In genomic region chr14:35365177-35365944, GRCm38 (mm10) we compare ENCODE assay signal across 24 mouse cellular contexts.
DNase-seq lines count a peak whose midpoint lies in the region; ATAC-seq lines count a peak whose summit lies in the region.
"Had no signal": no experiment of that assay in that cellular context is flagged by ENCODE, and none has a peak within 500 bp of the region (broad histone marks: within the 10 kb centered on the region; RNA-seq: fewer than 3 reads in every experiment).

No protein-coding gene starts in this region.

- no peak for DNase-seq in embryonic facial prominence, embryonic 10.5 days (ENCODE audit: low spot score)
- DNase-seq in midbrain, embryonic 11.5 days (ENCODE audit: low spot score, missing footprints) = no peak
- DNase-seq in adrenal gland, adult 2 months = no peak
- DNase-seq: adrenal gland, postnatal 10 days; cerebellum, adult 8-10 months; gastrocnemius, adult 2 months; heart, postnatal 36 days; kidney, adult 2 months; kidney, postnatal 14 days; liver; lung, postnatal 36 days; right cerebral cortex, adult 18-20 months; right cerebral cortex, postnatal 4 days; thymus, postnatal 25 days had no signal

- ATAC-seq in embryonic facial prominence, embryonic 12.5 days (ENCODE audit: insufficient number of reproducible peaks, insufficient read depth, low FRiP score, low TSS enrichment) = peak; percentile 52; the same call in 1 of the 2 replicates
- ATAC-seq in midbrain, embryonic 13.5 days = peak; percentile 65; the same call in 1 of the 2 replicates
- no peak for ATAC-seq in midbrain, embryonic 11.5 days (ENCODE audit: low FRiP score)
- peak; percentile 48; the same call in 1 of the 2 replicates for ATAC-seq in forebrain, embryonic 15.5 days (replicated peaks)
- ATAC-seq in neural tube, embryonic 15.5 days (ENCODE audit: low FRiP score) = peak; percentile 67
- ATAC-seq: activated CD4-positive, CD25-positive, alpha-beta regulatory T cell, adult 4 months had no signal

- no peaks in the 10 kb centered on the region for H3K4me1 ChIP-seq in embryonic facial prominence, embryonic 12.5 days
- no peaks in the 10 kb centered on the region for H3K4me1 ChIP-seq in embryonic facial prominence, embryonic 10.5 days
- no peaks in the 10 kb centered on the region for H3K4me1 ChIP-seq in midbrain, embryonic 13.5 days (replicated peaks)
- no peaks in the 10 kb centered on the region for H3K4me1 ChIP-seq in midbrain, embryonic 11.5 days (ENCODE audit: control insufficient read depth, insufficient read depth, low read length)
- no peaks in the 10 kb centered on the region for H3K4me1 ChIP-seq in forebrain, embryonic 15.5 days
- H3K4me1 ChIP-seq in neural tube, embryonic 15.5 days = peaks cover 3% of the 10 kb centered on the region; the same call in 1 of the 2 replicates
- H3K4me1 ChIP-seq: heart, embryonic 15.5 days; limb, embryonic 10.5 days; liver, embryonic 15.5 days; lung, embryonic 15.5 days; megakaryocyte, embryonic 14.5 days had no signal

- H3K4me3 ChIP-seq in embryonic facial prominence, embryonic 12.5 days = no peak overlapping the region
- no peak overlapping the region for H3K4me3 ChIP-seq in embryonic facial prominence, embryonic 10.5 days
- no peak overlapping the region for H3K4me3 ChIP-seq in midbrain, embryonic 13.5 days (replicated peaks)
- H3K4me3 ChIP-seq in midbrain, embryonic 11.5 days (ENCODE audit: low read depth, low read length) = no peak overlapping the region
- no peak overlapping the region for H3K4me3 ChIP-seq in forebrain, embryonic 15.5 days
- H3K4me3 ChIP-seq in neural tube, embryonic 15.5 days (replicated peaks) = no peak overlapping the region
- H3K4me3 ChIP-seq: gastrocnemius, adult 2 months; heart, embryonic 15.5 days; limb, embryonic 10.5 days; liver, embryonic 15.5 days; lung, embryonic 15.5 days; megakaryocyte, embryonic 14.5 days had no signal

- no peak overlapping the region for H3K4me2 ChIP-seq in embryonic facial prominence, embryonic 12.5 days (replicated peaks)
- H3K4me2 ChIP-seq in midbrain, embryonic 13.5 days (replicated peaks) = no peak overlapping the region
- no peak overlapping the region for H3K4me2 ChIP-seq in midbrain, embryonic 11.5 days
- no peak overlapping the region for H3K4me2 ChIP-seq in forebrain, embryonic 15.5 days (replicated peaks)
- H3K4me2 ChIP-seq in neural tube, embryonic 15.5 days = no peak overlapping the region
- H3K4me2 ChIP-seq: heart, embryonic 15.5 days; liver, embryonic 15.5 days; lung, embryonic 15.5 days had no signal

- H3K9ac ChIP-seq in embryonic facial prominence, embryonic 12.5 days = no peak overlapping the region
- no peak overlapping the region for H3K9ac ChIP-seq in midbrain, embryonic 13.5 days (replicated peaks)
- H3K9ac ChIP-seq in midbrain, embryonic 11.5 days (ENCODE audit: low read length) = no peak overlapping the region
- no peak overlapping the region for H3K9ac ChIP-seq in forebrain, embryonic 15.5 days (replicated peaks)
- no peak overlapping the region for H3K9ac ChIP-seq in neural tube, embryonic 15.5 days (replicated peaks)
- H3K9ac ChIP-seq: heart, embryonic 15.5 days; liver, embryonic 15.5 days; lung, embryonic 15.5 days had no signal

- H3K27me3 ChIP-seq in embryonic facial prominence, embryonic 12.5 days = no peaks in the 10 kb centered on the region
- no peaks in the 10 kb centered on the region for H3K27me3 ChIP-seq in embryonic facial prominence, embryonic 10.5 days (replicated peaks; ENCODE audit: low read depth, poor library complexity, severe bottlenecking)
- H3K27me3 ChIP-seq in midbrain, embryonic 13.5 days = no peaks in the 10 kb centered on the region
- H3K27me3 ChIP-seq in midbrain, embryonic 11.5 days (ENCODE audit: control insufficient read depth, insufficient read depth, low read length) = no peaks in the 10 kb centered on the region
- H3K27me3 ChIP-seq in forebrain, embryonic 15.5 days = no peaks in the 10 kb centered on the region
- H3K27me3 ChIP-seq in neural tube, embryonic 15.5 days (replicated peaks) = no peaks in the 10 kb centered on the region
- H3K27me3 ChIP-seq: heart, embryonic 15.5 days; liver, embryonic 15.5 days; lung, embryonic 15.5 days; megakaryocyte, embryonic 14.5 days had no signal

- WGBS in embryonic facial prominence, embryonic 12.5 days = 59% methylated on average over 8 of the region's 8 CpGs
- WGBS in embryonic facial prominence, embryonic 10.5 days = 71% methylated on average over 8 of the region's 8 CpGs
- WGBS in midbrain, embryonic 13.5 days = 70% methylated on average over 8 of the region's 8 CpGs
- WGBS in midbrain, embryonic 11.5 days = 72% methylated on average over 8 of the region's 8 CpGs
- WGBS in forebrain, embryonic 15.5 days = 58% methylated on average over 8 of the region's 8 CpGs
- WGBS in neural tube, embryonic 15.5 days = 69% methylated on average over 8 of the region's 8 CpGs

- H3K27ac ChIP-seq in embryonic facial prominence, embryonic 12.5 days = no peak overlapping the region
- H3K27ac ChIP-seq in embryonic facial prominence, embryonic 10.5 days (replicated peaks) = no peak overlapping the region
- H3K27ac ChIP-seq in midbrain, embryonic 13.5 days = no peak overlapping the region
- no peak overlapping the region for H3K27ac ChIP-seq in midbrain, embryonic 11.5 days (ENCODE audit: low read depth, low read length)
- no peak overlapping the region for H3K27ac ChIP-seq in forebrain, embryonic 15.5 days (replicated peaks)
- no peak overlapping the region for H3K27ac ChIP-seq in neural tube, embryonic 15.5 days (replicated peaks)
- H3K27ac ChIP-seq: gastrocnemius, adult 2 months; heart, embryonic 15.5 days; limb, embryonic 10.5 days; liver, embryonic 15.5 days; lung, embryonic 15.5 days had no signal

- no peaks in the 10 kb centered on the region for H3K9me3 ChIP-seq in embryonic facial prominence, embryonic 12.5 days
- H3K9me3 ChIP-seq in embryonic facial prominence, embryonic 10.5 days = no peaks in the 10 kb centered on the region
- H3K9me3 ChIP-seq in midbrain, embryonic 13.5 days = no peaks in the 10 kb centered on the region
- H3K9me3 ChIP-seq in midbrain, embryonic 11.5 days (ENCODE audit: control insufficient read depth, low read length) = no peaks in the 10 kb centered on the region
- H3K9me3 ChIP-seq in forebrain, embryonic 15.5 days = no peaks in the 10 kb centered on the region
- H3K9me3 ChIP-seq in neural tube, embryonic 15.5 days (replicated peaks) = no peaks in the 10 kb centered on the region
- H3K9me3 ChIP-seq: heart, embryonic 15.5 days; limb, embryonic 10.5 days; liver, embryonic 15.5 days; lung, embryonic 15.5 days had no signal

- H3K36me3 ChIP-seq in embryonic facial prominence, embryonic 12.5 days = no peaks in the 10 kb centered on the region
- H3K36me3 ChIP-seq in embryonic facial prominence, embryonic 10.5 days (replicated peaks) = no peaks in the 10 kb centered on the region
- H3K36me3 ChIP-seq in midbrain, embryonic 13.5 days = no peaks in the 10 kb centered on the region
- H3K36me3 ChIP-seq in midbrain, embryonic 11.5 days (ENCODE audit: control insufficient read depth, insufficient read depth, low read length) = no peaks in the 10 kb centered on the region
- no peaks in the 10 kb centered on the region for H3K36me3 ChIP-seq in forebrain, embryonic 15.5 days
- H3K36me3 ChIP-seq in neural tube, embryonic 15.5 days = no peaks in the 10 kb centered on the region
- H3K36me3 ChIP-seq: heart, embryonic 15.5 days; limb, embryonic 10.5 days; liver, embryonic 15.5 days; lung, embryonic 15.5 days had no signal
